Mouse (Mus musculus) adipocyte (in vitro differentiated cells): ENCODE data around the gene Gm49369.
"Not testable (repeated sequence)": the region's sequence is repeated elsewhere in the genome, so short reads cannot be mapped to it uniquely, and the experiment has no call there.

Source experiments
- DNase-seq: peaks from one replicate; pipeline ENCODE4 v3.0.0-alpha.2; 2016; ENCODE audit warnings: low spot score

The Gm49369 gene

GRCm38 (mm10) chr7:142371768-142372661 lies 10.5 kb downstream of the Gm49369 start:
- no peak for DNase-seq

- DNase-seq, result no peak
Measured at GRCm38 (mm10) chr7:142371398-142371767, 11.1 kb downstream of the Gm49369 start.

- no peak for DNase-seq
Measured at GRCm38 (mm10) chr7:142370937-142371336, 11.5 kb downstream of the Gm49369 start.

- DNase-seq, result no peak
Measured at GRCm38 (mm10) chr7:142369820-142370219, 12.6 kb downstream of the Gm49369 start.

GRCm38 (mm10) chr7:142368856-142369255 lies 13.6 kb downstream of the Gm49369 start:
- no peak for DNase-seq

- DNase-seq, result no peak
Measured at GRCm38 (mm10) chr7:142363107-142363506, 19.4 kb downstream of the Gm49369 start.

GRCm38 (mm10) chr7:142360743-142361142 lies 21.7 kb downstream of the Gm49369 start:
- no peak for DNase-seq

GRCm38 (mm10) chr7:142359129-142359528 lies 23.3 kb downstream of the Gm49369 start:
- peak; percentile 14 for DNase-seq

GRCm38 (mm10) chr7:142357566-142357965 lies 24.9 kb downstream of the Gm49369 start:
- DNase-seq, result no peak

- DNase-seq, result no peak
Measured at GRCm38 (mm10) chr7:142354661-142355233, 27.7 kb downstream of the Gm49369 start.

- DNase-seq, result no peak
Measured at GRCm38 (mm10) chr7:142353854-142354253, 28.6 kb downstream of the Gm49369 start.

GRCm38 (mm10) chr7:142351569-142351968 lies 30.9 kb downstream of the Gm49369 start:
- DNase-seq, result no peak

- peak; percentile 15 for DNase-seq
Measured at GRCm38 (mm10) chr7:142349308-142349961, 33.0 kb downstream of the Gm49369 start.

GRCm38 (mm10) chr7:142347542-142347941 lies 34.9 kb downstream of the Gm49369 start:
- DNase-seq, result no peak

- no peak for DNase-seq
Measured at GRCm38 (mm10) chr7:142342247-142342640, 40.2 kb downstream of the Gm49369 start.

GRCm38 (mm10) chr7:142341564-142342246 lies 40.8 kb downstream of the Gm49369 start:
- DNase-seq, result no peak

GRCm38 (mm10) chr7:142340269-142340970 lies 42.0 kb downstream of the Gm49369 start:
- DNase-seq, result no peak

- no peak for DNase-seq
Measured at GRCm38 (mm10) chr7:142335151-142335550, 47.3 kb downstream of the Gm49369 start.

GRCm38 (mm10) chr7:142334246-142334645 lies 48.2 kb downstream of the Gm49369 start:
- peak; percentile 82 for DNase-seq

GRCm38 (mm10) chr7:142332741-142333140 lies 49.7 kb downstream of the Gm49369 start:
- not testable (repeated sequence) for DNase-seq

- DNase-seq, result no peak
Measured at GRCm38 (mm10) chr7:142331281-142331680, 51.2 kb downstream of the Gm49369 start.

GRCm38 (mm10) chr7:142330271-142330724 lies 52.2 kb downstream of the Gm49369 start:
- no peak for DNase-seq
